In the genomic region with DNA sequence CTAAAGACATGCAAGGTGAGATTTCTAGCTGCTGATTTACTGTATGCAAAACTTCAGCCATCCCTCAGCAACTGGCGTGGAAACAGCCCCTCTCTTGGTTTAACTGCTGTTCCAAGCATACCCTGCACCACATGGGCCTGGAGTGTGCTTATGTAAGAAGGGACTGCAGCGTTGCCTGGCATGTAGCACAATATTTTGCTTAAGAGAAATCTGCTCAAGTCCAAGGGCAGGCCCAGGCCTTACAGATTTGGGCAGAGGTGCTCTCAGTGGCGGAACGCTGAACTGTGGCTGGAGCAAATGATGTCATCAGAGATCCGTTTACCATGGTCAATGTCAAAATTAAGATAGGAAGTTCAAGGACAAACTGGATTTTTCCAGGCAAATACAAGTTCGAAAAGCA, we compare ENCODE assay signal across 9 mouse cellular contexts. TPM values are rescaled to one million over a fixed set of nuclear protein-coding genes. Genes with fewer than 3 reads are reported as not detected.
DNase-seq lines count a peak whose midpoint lies in the region.
"Had no signal": no experiment of that assay in that cellular context is flagged by ENCODE, and none has a peak within 500 bp of the region (broad histone marks: within the 10 kb centered on the region; RNA-seq: fewer than 3 reads in every experiment).

No protein-coding gene starts in this region.

- peak; percentile 36 for DNase-seq in gastrocnemius, postnatal 25 days
- no peak for DNase-seq in gastrocnemius, postnatal 36 days
- DNase-seq in testis, postnatal 10 days (ENCODE audit: low spot score), result peak; percentile 33
- DNase-seq in testis, postnatal 14 days (ENCODE audit: low spot score), result no peak
- DNase-seq in heart, postnatal 25 days (ENCODE audit: low spot score), result peak; percentile 27
- DNase-seq in urinary bladder, postnatal 10 days (ENCODE audit: low spot score), result no peak
- no peak for DNase-seq in thymus, postnatal 25 days
- DNase-seq in urinary bladder, adult 2 months (ENCODE audit: low spot score), result no peak
- DNase-seq: thymus, postnatal 4 days had no signal

- intact Hi-C loops in gastrocnemius, postnatal 36 days (cut with DNase I), result no loop called here
- intact Hi-C loops in heart, postnatal 25 days (cut with DNase I), result no loop called here

RNA-seq across cellular contexts. Expression of gene Arhgef6, which starts 13.6 kb away (rescaled TPM):
- 10 to 100 TPM; 66.2 to 87.9 TPM for total RNA-seq in gastrocnemius, postnatal 25 days (2021)
- total RNA-seq in gastrocnemius, postnatal 36 days (2021), result 10 to 100 TPM; 70.6 to 83.2 TPM
- 10 to 100 TPM; 62.2 to 78.3 TPM for total RNA-seq in heart, postnatal 25 days (2021)
- polyA plus RNA-seq in urinary bladder, adult 2 months (2012; rRNA removed), result 26.4 and 28.1 TPM in 2 replicates

Comparison
In these comparisons a context has a peak if more than half of its experiments do, and no peak if none do; other contexts are left out.
1. DNase-seq: peak in gastrocnemius, postnatal 25 days (single experiment), testis, postnatal 10 days (single experiment) and heart, postnatal 25 days (single experiment); none in gastrocnemius, postnatal 36 days (0 of 2), testis, postnatal 14 days (single experiment), urinary bladder, postnatal 10 days (single experiment), thymus, postnatal 25 days (single experiment) and urinary bladder, adult 2 months (single experiment).